Mouse (Mus musculus) lung, postnatal 0 days (tissue): ENCODE data around the gene Zbtb38.

Source experiments
- CTCF ChIP-seq: IDR thresholded peaks from 2 replicates; pipeline ENCODE4 v1.5.1; 2016; ENCODE audit warnings: antibody characterized with exemption, mild to moderate bottlenecking
- EP300 ChIP-seq: IDR thresholded peaks from 2 replicates; pipeline ENCODE4 v1.6.1; 2016; ENCODE audit warnings: antibody characterized with exemption, mild to moderate bottlenecking, control low read depth

- no peak for TF ChIP-seq CTCF
- TF ChIP-seq EP300 = no peak
Measured at GRCm38 (mm10) chr9:96649362-96649761, 103.3 kb downstream of the Zbtb38 start.
